Mouse (Mus musculus) macrophage (primary cell): ENCODE results near the gene Ms4a6c. TPM values are rescaled to one million over a fixed set of nuclear protein-coding genes. Genes with fewer than 3 reads are reported as not detected.
A peak's percentile ranks its signal among the peaks of the same experiment; 100 is the strongest.
"Not testable (repeated sequence)": the region's sequence is repeated elsewhere in the genome, so short reads cannot be mapped to it uniquely, and the experiment has no call there.

ENCODE experiments used
- H3K27ac ChIP-seq: fragments of 350-480 bp; formaldehyde crosslinking; 2 replicates; pipeline ENCODE4 v1.9.0; 2021
- H3K36me3 ChIP-seq: fragments of 350-480 bp; formaldehyde crosslinking; 2 replicates; pipeline ENCODE4 v1.9.0; 2021; ENCODE audit errors: inconsistent target
- H3K4me3 ChIP-seq: fragments of 350-480 bp; formaldehyde crosslinking; 2 replicates; pipeline ENCODE4 v1.9.0; 2021; ENCODE audit errors: inconsistent target
- H3K79me2 ChIP-seq: fragments of 350-480 bp; formaldehyde crosslinking; 2 replicates; pipeline ENCODE4 v1.9.0; 2021; ENCODE audit errors: inconsistent target
- WGBS: methylation state at CpG from one replicate; pipeline ENCODE4 v1.1.7; 2026; ENCODE audit warnings: inconsistent platforms; ENCODE audit not compliant: missing documents; 5-methylcytosine and 5-hydroxymethylcytosine counted together
- polyA plus RNA-seq: library from polyadenylated mRNA; stranded (reverse); fragments of 250-400 nt; gene quantifications from 3 replicates; pipeline ENCODE4 v1.2.4, GENCODE M21; 2018; ENCODE audit warnings: inconsistent platforms

Ms4a6c gene
- polyA plus RNA-seq, 1 experiment from 2014 or later = 561 TPM

DNA sequence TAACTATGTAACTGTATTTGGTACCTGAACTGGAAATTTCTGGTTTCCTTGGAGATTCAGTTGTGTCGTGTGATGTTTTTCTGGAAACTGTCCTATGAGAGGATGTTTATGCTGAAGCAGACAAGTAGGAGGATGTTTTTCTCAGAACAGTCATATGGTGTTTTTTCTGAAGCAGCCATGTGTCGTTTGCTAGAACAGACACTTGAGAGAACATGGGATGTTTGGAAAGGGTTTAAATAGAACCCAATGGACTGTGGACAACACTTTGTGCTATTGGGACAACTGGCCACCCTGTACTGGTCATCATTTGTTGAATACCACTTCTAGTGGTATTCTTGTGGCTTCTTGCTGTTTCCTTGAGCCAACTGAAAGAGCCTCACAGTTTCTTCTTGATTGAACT, 16.6 kb downstream of the Ms4a6c start, which contains the start of gene Gm8369:
Gene Gm8369, plus strand, starts transcription at position 193 of the 400 bp plus-strand sequence.
- Histone ChIP-seq H3K27ac (no peak within 1 kb of the TSS), H3K4me3 (no peak within 1 kb of the TSS), H3K36me3 (peaks cover 19% of the 10 kb centered on the region), H3K79me2 (no peaks in the 10 kb centered on the region)
- 76% methylated on average over 2 of the region's 2 CpGs for WGBS

DNA sequence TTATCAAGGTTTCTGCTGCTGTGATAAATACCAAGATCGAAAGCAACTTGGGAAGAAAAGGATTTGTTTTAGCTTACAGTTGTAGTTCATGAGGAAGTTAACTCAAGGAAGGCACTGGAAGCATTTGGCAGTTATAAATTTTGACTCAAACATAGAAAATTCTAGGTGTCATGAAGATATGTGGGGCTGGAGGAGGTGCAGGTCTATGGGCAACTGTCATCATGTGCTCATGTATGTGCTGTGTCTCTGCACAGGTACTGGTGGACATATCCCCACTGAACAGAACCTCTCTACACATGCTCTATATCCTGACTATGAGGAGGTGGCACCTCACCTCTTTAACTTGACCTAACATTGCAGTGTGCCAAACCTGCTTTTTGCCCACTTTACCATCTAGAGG, 17.4 kb downstream of the Ms4a6c start:
- no peaks in the 10 kb centered on the region for H3K79me2 ChIP-seq
- H3K36me3 ChIP-seq = peaks cover 12% of the 10 kb centered on the region; the same call in 1 of the 2 replicates
- H3K4me3 ChIP-seq = no peak overlapping the region
- H3K27ac ChIP-seq = no peak overlapping the region
- WGBS = 81% methylated on average over 1 of the region's 1 CpGs

DNA sequence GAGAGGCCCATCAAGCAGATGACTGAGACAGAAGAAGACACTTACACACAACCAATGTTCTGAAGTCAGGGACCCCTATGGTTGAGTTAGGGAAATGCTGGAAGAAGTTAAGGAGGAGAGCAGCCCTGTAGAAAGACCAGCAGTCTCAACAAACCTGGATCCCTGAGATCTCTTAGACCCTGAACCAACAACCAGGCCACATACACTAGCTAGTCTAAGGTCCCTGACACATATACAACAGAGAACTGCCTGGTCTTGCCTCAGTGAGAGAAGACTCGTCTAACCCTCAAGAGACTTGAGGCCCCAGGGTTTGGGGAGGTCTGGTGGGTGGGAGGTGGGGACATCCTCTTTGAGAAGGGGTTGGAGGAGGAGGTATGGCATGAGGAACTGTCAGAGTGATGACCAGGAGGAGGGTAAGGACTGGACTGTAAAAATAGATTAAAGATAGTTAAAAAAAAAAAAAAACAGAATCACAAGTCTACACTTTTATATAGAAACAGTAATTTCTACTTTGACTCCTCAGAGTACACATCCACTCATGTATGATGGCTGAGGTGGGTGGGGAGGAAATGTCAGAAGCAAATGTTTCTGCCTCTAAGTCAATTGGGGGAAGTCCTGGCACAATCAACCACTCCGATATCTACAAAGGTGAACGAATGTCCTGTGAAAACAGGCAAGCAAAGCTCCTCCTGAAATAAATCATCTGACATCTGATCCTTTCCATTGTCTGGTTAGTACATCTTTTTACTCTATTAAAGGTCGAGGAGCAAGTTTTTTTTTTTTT, 22.4 kb downstream of the Ms4a6c start:
- Histone ChIP-seq H3K4me3 (no peak overlapping the region), H3K79me2 (no peaks in the 10 kb centered on the region), H3K27ac (no peak overlapping the region), H3K36me3 (no peaks in the 10 kb centered on the region)
- 93% methylated on average over 4 of the region's 4 CpGs for WGBS

DNA sequence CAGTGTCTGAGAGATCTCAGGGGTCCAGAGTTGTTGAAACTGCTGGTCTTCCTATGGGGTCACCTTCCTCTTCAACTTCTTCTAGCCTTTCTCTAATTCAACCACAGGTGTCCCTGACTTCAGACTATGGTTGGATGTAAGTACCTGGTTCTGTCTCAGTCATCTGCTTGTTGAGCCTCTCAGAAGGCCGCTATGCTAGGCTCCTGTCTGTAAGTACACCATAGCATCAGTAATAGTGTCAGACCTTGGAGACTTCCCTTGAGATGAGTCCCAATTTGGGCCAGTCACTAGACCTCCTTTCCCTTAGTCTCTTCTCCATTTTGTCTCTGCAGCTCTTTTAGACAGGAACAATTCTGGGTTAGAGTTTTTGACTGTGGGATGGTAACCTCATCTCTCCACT, 23.5 kb downstream of the Ms4a6c start:
- WGBS = 89% methylated on average over 1 of the region's 1 CpGs
- Histone ChIP-seq H3K79me2 (no peaks in the 10 kb centered on the region), H3K27ac (no peak overlapping the region), H3K36me3 (no peaks in the 10 kb centered on the region), H3K4me3 (no peak overlapping the region)

DNA sequence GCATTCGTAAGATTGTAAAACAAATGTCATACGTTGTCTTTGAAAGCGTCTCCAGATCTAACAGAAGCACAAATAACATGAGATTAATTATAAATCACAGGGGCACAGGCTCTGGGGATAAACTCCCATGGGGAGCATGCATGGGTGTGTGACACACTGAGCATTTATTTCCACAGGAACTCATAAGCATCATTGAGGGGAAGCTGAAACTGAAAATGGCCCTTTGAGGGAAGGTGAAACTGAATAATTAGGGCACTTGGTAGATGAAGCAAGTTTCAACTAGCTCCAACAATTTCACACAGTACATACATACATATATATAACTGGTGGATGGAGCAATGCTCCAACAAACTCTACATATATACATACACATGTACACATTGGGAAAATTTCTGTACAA, 25.4 kb downstream of the Ms4a6c start:
- peak overlapping the region; percentile 1; the same call in 1 of the 2 replicates for H3K27ac ChIP-seq
- H3K36me3 ChIP-seq = no peaks in the 10 kb centered on the region
- WGBS = 96% methylated on average over 3 of the region's 3 CpGs
- H3K4me3 ChIP-seq = no peak overlapping the region
- no peaks in the 10 kb centered on the region for H3K79me2 ChIP-seq

DNA sequence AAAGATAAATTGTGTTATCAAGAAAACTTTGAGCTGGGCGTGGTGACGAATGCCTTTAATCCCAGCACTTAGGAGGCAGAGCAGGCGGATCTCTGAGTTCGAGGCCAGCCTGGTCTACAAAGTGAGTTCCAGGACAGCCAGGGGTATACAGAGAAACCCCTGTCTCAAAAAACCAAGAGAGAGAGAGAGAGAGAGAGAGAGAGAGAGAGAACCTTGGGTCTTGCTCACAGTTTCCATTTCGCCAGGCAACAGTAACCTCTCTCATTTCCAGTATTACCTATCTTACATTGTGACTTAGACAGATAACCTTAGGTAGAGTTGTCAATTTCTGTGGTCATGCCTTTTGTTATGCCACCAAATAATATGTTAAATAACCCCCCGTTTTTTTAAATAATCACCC, 27.2 kb downstream of the Ms4a6c start:
- no peaks in the 10 kb centered on the region for H3K79me2 ChIP-seq
- 100% methylated on average over 6 of the region's 6 CpGs for WGBS
- no peak overlapping the region for H3K4me3 ChIP-seq
- H3K36me3 ChIP-seq = no peaks in the 10 kb centered on the region
- H3K27ac ChIP-seq = no peak overlapping the region

DNA sequence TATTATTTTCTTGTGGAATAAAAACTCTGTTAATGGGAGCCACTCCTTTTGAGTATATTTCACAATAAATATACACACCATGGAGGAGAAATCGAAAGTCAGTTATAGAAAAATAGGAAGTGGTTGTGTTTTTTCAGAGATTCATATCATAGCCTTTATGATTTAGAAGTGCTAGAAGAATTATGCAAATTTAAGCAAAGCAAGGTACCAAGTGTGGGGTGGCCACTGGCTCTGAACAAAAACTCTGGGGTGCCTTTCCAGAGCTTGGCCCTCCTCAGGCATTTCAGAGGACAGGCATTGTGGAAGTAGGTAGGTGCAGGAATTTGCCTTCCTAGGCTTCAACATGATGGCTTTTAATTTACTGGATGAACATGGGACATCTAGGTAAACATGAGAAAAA, 28.1 kb downstream of the Ms4a6c start:
- peak overlapping the region; percentile 39 for H3K27ac ChIP-seq
- 0% methylated on average over 1 of the region's 1 CpGs for WGBS
- not testable (repeated sequence) for H3K79me2 ChIP-seq, H3K36me3 ChIP-seq, H3K4me3 ChIP-seq

DNA sequence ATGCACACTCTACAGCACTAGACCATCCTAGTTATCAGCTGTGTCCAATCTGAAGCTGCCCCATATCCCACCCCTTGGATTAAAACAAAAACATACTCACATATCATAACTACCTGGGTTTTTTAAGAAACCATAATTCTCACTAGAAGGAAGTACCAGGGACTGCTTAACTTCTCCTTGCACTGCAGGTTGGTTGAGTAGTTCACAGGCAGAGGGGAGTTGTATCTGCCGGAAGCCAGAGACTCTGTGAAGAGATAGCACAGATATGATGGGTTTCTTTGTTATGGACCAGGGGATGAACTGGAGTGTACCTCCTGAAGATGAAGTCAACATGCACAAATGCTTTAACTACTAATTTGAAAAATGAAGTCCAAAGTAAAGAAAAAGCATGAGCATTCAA, 31.6 kb downstream of the Ms4a6c start:
- no peaks in the 10 kb centered on the region for H3K79me2 ChIP-seq
- no peak overlapping the region for H3K4me3 ChIP-seq
- H3K36me3 ChIP-seq = no peaks in the 10 kb centered on the region
- H3K27ac ChIP-seq = no peak overlapping the region
- 86% methylated on average over 1 of the region's 1 CpGs for WGBS

DNA sequence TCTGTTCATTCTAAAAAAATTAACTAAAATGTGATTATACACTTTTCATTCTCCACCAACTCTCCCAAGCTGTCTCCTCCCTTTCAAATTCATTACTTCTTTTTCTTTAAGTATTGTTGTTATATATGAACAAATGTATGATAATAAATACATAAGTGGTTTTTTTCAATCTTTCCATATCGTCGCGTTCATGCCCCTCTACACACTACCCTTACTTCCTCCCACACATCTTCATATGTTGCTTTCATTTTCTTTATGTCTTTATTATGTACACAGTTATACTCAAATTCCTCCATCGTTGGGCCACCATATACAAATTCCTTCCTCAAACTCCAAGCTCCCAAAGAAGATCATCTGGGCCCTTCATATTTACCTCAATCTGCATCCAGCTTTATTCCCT, 32.2 kb downstream of the Ms4a6c start:
- WGBS = 71% methylated on average over 4 of the region's 4 CpGs
- no peak overlapping the region for H3K4me3 ChIP-seq

DNA sequence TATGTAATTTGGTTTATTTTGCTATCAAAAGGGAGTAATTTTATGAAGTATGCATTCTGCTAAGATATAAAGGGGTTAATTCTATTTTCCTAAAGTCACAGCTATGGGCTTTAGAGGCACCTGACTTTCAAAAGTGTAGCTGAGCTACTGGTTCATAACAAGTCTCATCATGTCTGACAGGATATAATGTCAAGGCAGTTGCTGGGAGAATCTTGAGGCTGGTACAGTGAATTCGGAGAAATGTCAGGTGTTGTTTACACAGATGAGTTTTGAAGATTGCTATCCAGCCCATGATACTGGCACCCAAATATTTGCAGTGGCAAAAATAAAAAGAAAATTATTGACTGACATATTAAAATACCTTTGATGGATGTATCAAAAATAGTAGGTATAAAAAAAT, 35.7 kb downstream of the Ms4a6c start:
- H3K4me3 ChIP-seq = no peak overlapping the region
- H3K79me2 ChIP-seq = no peaks in the 10 kb centered on the region
- H3K36me3 ChIP-seq = peaks cover 7% of the 10 kb centered on the region; the same call in 1 of the 2 replicates
- WGBS = 90% methylated on average over 1 of the region's 1 CpGs
- no peak overlapping the region for H3K27ac ChIP-seq

More for the DNA sequence above, 32.2 kb downstream of the Ms4a6c start:
- H3K36me3 ChIP-seq = no peaks in the 10 kb centered on the region
- no peaks in the 10 kb centered on the region for H3K79me2 ChIP-seq
- H3K27ac ChIP-seq = no peak overlapping the region

DNA sequence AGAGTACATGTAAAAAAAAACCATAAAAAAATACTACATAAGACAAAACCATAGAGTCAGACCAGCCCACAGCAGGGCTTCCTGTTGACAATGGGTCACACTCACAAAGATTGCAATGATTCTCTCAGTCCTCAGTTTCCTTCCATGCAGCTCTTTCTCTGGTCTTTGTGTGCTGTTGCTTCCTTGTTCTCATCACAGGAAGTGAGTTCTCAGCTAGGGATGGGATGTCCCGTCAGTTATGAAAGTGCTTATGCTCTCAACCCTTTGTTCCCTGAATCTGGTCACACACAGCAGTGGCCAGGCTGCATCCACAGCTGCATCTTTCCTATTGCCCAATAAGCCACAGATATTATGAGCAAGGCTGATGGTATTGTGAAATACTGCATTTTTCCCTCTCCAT, 44.3 kb downstream of the Ms4a6c start:
- no peaks in the 10 kb centered on the region for H3K36me3 ChIP-seq
- 0% methylated on average over 1 of the region's 1 CpGs for WGBS
- H3K79me2 ChIP-seq = peaks cover 24% of the 10 kb centered on the region; the same call in 1 of the 2 replicates
- H3K4me3 ChIP-seq = no peak overlapping the region; the same call in 1 of the 2 replicates
- peak overlapping the region; percentile 90 for H3K27ac ChIP-seq

DNA sequence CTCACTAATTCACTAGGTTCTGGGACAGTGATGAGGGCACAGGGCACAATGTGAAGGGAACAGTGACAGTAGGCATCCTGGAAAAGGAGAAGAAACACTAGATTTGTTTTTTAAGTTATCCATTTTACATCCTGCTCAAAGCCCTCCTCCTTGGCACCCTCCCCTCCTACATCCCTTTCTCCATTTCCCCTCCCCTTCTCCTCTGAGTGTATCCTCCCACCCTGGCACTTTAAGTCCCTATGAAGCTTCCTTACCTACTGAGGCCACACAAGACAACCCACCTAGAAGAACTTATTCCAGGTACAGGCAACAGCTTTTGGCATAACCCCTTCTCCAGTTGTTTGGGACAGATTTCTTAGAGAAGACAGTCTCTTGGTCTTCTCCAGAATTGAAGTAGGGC, 47.1 kb downstream of the Ms4a6c start, which contains the start of gene Ms4a6b:
Gene Ms4a6b, plus strand, starts transcription at position 267 of the 400 bp plus-strand sequence.
- H3K79me2 ChIP-seq = peaks cover 46% of the 10 kb centered on the region
- peak within 1 kb of the TSS; percentile 92 for H3K27ac ChIP-seq
- peaks cover 7% of the 10 kb centered on the region; the same call in 1 of the 2 replicates for H3K36me3 ChIP-seq
- no peak within 1 kb of the TSS for H3K4me3 ChIP-seq

DNA sequence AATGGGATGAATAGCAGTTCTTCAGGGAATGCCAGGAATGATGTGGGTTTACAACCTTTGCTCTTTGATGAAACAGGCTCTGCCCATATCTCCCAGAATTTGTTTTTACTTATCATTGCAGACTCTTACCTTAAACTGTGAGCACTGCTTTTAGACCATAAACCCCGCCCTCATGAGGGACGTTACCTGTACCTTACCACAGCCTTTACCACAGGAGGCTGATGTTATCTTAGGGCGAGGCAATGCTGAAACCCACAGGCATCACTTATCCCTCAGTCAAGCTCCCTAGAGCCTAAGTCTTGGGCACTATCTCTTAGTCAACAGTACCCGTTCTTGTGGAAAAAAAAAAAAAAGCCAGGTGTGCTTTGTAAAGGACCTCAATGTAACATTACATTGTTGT, 47.7 kb downstream of the Ms4a6c start:
- WGBS = 45% methylated on average over 4 of the region's 4 CpGs
- Histone ChIP-seq H3K27ac (peak overlapping the region; percentile 92), H3K4me3 (no peak overlapping the region), H3K79me2 (peaks cover 46% of the 10 kb centered on the region), H3K36me3 (peaks cover 11% of the 10 kb centered on the region; the same call in 1 of the 2 replicates)

DNA sequence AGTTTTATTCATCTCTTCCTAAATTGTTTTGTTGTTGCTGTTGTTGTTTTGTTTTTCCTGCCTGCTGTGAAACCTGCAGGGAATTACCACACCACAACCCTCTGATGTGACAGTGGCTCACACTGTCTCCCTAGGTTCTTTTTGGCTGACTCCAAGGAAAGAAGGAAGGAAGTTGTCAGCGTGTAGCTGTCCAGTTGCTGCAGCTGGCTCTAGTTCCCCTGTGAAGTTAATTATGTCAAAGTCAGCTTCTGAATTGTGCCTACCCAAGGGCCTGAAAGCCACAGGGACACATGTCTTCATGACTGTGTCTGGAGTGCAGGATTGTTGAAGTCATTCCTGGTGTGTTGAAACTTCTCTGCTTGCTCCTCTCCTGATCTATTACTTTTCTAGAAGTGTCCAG, 48.2 kb downstream of the Ms4a6c start:
- H3K79me2 ChIP-seq = peaks cover 46% of the 10 kb centered on the region
- H3K36me3 ChIP-seq = peaks cover 11% of the 10 kb centered on the region; the same call in 1 of the 2 replicates
- WGBS = 0% methylated on average over 1 of the region's 1 CpGs
- peak overlapping the region; percentile 92 for H3K27ac ChIP-seq
- H3K4me3 ChIP-seq = not testable (repeated sequence)

DNA sequence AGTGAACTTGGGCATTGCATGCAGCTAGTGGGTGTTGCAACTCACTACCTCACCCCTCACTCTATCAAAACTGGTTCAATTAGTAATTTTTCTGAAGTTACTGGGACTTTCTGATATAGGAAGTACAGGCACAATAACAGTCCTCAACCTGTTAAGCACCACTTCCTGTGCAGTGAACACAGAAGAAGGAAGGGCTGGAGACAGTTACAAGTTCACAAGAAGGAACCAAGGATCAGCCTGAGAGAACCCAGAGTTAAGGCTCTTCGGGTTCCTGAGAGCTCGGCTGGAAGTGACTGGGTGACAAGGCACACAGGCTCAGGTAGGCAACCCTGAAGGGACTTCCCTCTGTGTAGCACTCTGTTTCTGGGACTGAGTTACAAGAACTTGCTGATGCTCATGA, 49.2 kb downstream of the Ms4a6c start:
- 0% methylated on average over 2 of the region's 2 CpGs for WGBS
- peak overlapping the region; percentile 92 for H3K27ac ChIP-seq

More for the DNA sequence above, 49.2 kb downstream of the Ms4a6c start:
- H3K79me2 ChIP-seq = peaks cover 53% of the 10 kb centered on the region
- peak overlapping the region; percentile 45 for H3K4me3 ChIP-seq
- peaks cover 15% of the 10 kb centered on the region; the same call in 1 of the 2 replicates for H3K36me3 ChIP-seq
